Mouse (Mus musculus) limb, embryonic 12.5 days (tissue): ENCODE measurements at regions not wholly inside any gene's neighbourhood (a gene's known extent, or its start where the extent isn't known, plus 50 kb on each side); places are given as distances from the start of the nearest gene placed in this dataset.

Source experiments
- ATAC-seq: fragments of 200-750 bp; cut with Nextera tagmentation; 2 replicates; pipeline ENCODE4 v1.8.0; 2017; ENCODE audit warnings: low read depth, moderate TSS enrichment; ENCODE audit not compliant: insufficient number of reproducible peaks, insufficient read depth, low FRiP score, low TSS enrichment
- H3K27ac ChIP-seq: fragments of 300-500 bp; sonication (generic); 2 replicates; pipeline ENCODE4 v1.5.1; 2016; ENCODE audit warnings: mild to moderate bottlenecking, moderate library complexity
- H3K27me3 ChIP-seq: fragments of 300-500 bp; sonication (generic); 2 replicates; pipeline ENCODE4 v1.6.1; 2016; ENCODE audit warnings: mild to moderate bottlenecking, moderate library complexity
- H3K36me3 ChIP-seq: fragments of 300-500 bp; sonication (generic); 2 replicates; pipeline ENCODE4 v1.6.1; 2016; ENCODE audit warnings: mild to moderate bottlenecking, moderate library complexity
- H3K4me1 ChIP-seq: fragments of 300-500 bp; sonication (generic); replicated peaks from 2 replicates; pipeline ENCODE4 v1.6.1; 2016
- H3K4me2 ChIP-seq: fragments of 300-500 bp; sonication (generic); 2 replicates; pipeline ENCODE4 v1.6.1; 2016; ENCODE audit warnings: mild to moderate bottlenecking, moderate library complexity
- H3K4me3 ChIP-seq: fragments of 300-500 bp; sonication (generic); replicated peaks from 2 replicates; pipeline ENCODE4 v1.5.1; 2016; ENCODE audit warnings: mild to moderate bottlenecking
- H3K9ac ChIP-seq: fragments of 300-500 bp; sonication (generic); replicated peaks from 2 replicates; pipeline ENCODE4 v1.6.1; 2016; ENCODE audit warnings: mild to moderate bottlenecking, moderate library complexity
- H3K9me3 ChIP-seq: fragments of 300-500 bp; sonication (generic); 2 replicates; pipeline ENCODE4 v1.6.1; 2016; ENCODE audit warnings: mild to moderate bottlenecking, moderate library complexity
- WGBS: fragments of 180-500 bp; shearing (Covaris S2); methylation state at CpG from one replicate; pipeline ENCODE4 v1.1.7; 2016; 5-methylcytosine and 5-hydroxymethylcytosine counted together

DNA sequence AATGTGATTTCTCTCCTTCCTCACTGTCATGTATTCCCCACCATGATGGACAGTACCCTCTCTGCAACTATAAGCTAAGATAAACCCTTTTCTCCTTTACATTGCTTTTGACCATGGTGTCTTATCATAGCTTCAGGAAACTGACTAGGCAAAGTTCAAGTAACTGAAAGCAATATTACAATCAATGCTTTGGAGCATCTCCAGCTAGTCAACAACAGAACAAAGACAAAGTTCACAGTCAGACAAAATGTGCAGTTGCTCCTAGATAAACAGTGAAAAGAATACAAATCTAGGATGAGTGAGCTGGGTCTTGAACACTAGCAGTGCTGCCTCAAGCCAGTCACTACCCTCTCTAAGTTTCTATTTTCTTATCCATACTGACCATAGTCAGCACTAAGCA, 100.2 kb upstream of the Dynlrb2 start:
- no peaks in the 10 kb centered on the region for H3K9me3 ChIP-seq
- no peaks in the 10 kb centered on the region for H3K4me1 ChIP-seq
- no peaks in the 10 kb centered on the region for H3K27me3 ChIP-seq
- no peak overlapping the region for H3K4me2 ChIP-seq
- no peaks in the 10 kb centered on the region for H3K36me3 ChIP-seq
- ATAC-seq, result no peak
- H3K9ac ChIP-seq, result no peak overlapping the region
- H3K4me3 ChIP-seq, result no peak overlapping the region
- H3K27ac ChIP-seq, result no peak overlapping the region

DNA sequence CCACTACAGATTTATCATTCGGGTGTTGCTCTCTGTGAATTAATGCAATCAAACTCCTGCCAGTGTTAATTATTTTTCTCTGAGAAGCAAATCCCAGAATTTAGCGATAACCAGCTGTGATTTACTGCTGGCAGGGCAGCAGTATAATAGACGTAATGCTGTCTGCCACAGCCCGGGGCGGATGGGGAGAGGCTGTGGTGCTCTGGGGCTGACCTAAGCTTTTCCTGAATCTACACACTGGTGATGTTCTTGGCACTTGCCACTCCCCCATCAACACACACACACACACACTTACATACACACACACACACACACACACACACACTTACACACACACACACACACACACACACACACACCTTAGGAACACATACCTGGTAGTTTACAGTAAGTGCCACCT, 101.4 kb upstream of the Dynlrb2 start:
- Histone ChIP-seq H3K4me3 (no peak overlapping the region), H3K27me3 (no peaks in the 10 kb centered on the region), H3K36me3 (no peaks in the 10 kb centered on the region), H3K27ac (no peak overlapping the region), H3K4me2 (no peak overlapping the region), H3K9ac (no peak overlapping the region), H3K9me3 (no peaks in the 10 kb centered on the region), H3K4me1 (no peaks in the 10 kb centered on the region)
- WGBS, result 54% methylated on average over 5 of the region's 5 CpGs
- ATAC-seq, result no peak

DNA sequence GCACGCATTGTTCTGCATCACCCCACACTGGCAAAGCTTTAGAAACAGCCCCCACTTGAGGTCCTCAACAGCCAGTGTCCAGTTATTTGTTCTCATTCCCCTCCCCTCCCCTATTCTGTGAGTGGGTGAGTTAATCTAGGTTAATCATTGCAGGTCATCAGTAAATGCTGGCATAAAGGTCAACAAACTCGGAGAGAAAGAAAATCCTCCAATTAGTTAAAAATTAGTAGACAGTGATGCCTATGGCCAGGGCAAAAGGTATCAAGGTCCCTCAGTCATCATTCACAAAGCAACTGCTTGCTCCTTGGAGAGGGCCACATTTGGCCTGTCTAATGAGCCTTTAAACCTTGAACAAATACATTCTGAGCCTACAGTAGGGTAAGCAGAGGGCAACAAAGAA, 105.3 kb upstream of the Dynlrb2 start:
- Histone ChIP-seq H3K9me3 (0 out of 2 replicates have a peak, but pooled peaks cover 4% of the 10 kb centered on the region), H3K27me3 (no peaks in the 10 kb centered on the region)
- WGBS, result 71% methylated on average over 2 of the region's 2 CpGs

DNA sequence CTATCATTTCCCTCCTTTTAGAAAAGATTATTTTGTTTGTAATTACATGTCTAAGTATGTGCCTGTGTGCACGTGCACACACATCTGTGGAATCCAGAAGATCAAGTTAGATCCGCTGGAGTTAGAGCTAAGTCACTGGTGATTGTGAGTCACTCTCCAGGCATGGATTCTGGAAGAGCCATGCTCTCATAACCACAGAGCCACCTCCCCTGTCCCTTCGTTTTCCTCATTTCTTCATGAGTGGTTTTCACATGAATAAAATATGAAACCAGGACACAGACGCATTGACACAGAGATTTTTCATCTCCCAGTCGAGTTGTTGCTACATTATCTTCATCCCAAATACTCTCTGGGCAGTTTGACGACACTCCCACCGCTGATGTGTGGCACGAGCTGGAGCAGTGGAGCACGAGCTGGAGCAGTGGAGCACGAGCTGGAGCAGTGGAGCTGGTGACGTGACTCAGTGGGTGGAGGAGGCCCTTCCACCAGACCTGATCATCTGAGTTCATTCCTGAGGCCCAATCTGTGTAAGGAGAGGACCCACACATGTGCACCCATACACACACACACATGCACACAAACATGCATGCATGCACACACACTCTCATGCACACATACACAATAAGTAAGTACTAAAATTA, 106.1 kb upstream of the Dynlrb2 start:
- Histone ChIP-seq H3K27me3 (no peaks in the 10 kb centered on the region), H3K4me2 (no peak overlapping the region), H3K9me3 (0 out of 2 replicates have a peak, but pooled peaks cover 4% of the 10 kb centered on the region), H3K9ac (no peak overlapping the region), H3K4me1 (no peaks in the 10 kb centered on the region), H3K4me3 (no peak overlapping the region), H3K36me3 (no peaks in the 10 kb centered on the region), H3K27ac (no peak overlapping the region)
- WGBS, result 82% methylated on average over 11 of the region's 11 CpGs
- no peak for ATAC-seq

More for the DNA sequence above, 105.3 kb upstream of the Dynlrb2 start:
- Histone ChIP-seq H3K36me3 (no peaks in the 10 kb centered on the region), H3K4me1 (no peaks in the 10 kb centered on the region), H3K9ac (no peak overlapping the region), H3K4me3 (no peak overlapping the region), H3K27ac (no peak overlapping the region), H3K4me2 (no peak overlapping the region)
- no peak for ATAC-seq

DNA sequence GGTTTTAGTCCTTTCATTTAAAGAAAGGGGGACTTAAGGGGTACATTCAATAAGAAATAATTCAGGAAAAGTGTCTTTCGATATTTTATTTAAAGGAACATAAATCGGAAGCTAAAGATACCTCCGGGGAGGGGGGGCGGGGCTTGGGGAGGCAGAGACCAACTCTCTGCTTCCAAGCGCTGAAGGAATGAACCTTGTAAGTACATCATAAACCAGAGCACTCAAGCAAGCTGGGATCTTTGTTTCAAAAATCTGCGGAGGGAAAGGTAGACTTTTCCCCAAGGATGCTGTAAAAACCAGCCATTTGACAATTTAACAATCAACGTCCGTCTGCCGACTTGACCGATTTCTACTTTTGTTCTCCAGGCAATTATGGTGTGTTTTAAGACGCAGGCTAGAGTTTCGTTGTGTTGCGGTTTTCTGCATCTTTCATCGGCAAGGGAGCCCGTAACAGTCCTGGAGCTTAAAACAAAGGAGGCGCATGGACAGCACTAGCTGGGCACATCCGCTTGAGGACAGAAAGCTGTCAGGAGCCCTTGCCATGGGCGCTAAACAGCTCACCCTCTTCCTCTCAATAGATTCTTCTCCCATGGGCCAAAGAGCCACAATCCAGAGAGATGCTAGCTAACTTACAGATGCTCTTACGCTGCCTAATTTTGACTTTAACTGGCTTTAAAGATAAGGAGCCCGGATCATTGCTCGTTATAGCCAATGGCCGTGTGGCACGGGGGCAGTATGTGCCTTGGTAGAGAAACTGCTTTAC, 119.4 kb upstream of the Dynlrb2 start:
- peak overlapping the region; percentile 38 for H3K4me2 ChIP-seq
- H3K9me3 ChIP-seq, result 0 out of 2 replicates have a peak, but pooled peaks cover under 1% of the 10 kb centered on the region
- peaks cover 31% of the 10 kb centered on the region for H3K4me1 ChIP-seq
- no peak overlapping the region for H3K9ac ChIP-seq
- 0 out of 2 replicates have a peak, but pooled peaks cover 3% of the 10 kb centered on the region for H3K27me3 ChIP-seq
- no peaks in the 10 kb centered on the region for H3K36me3 ChIP-seq
- H3K4me3 ChIP-seq, result peak overlapping the region; percentile 6; the same call in 1 of the 2 replicates
- 61% methylated on average over 23 of the region's 23 CpGs for WGBS
- 0 out of 2 replicates have a peak overlapping the region, but pooled peaks have one; percentile 50 for H3K27ac ChIP-seq
- no peak for ATAC-seq

DNA sequence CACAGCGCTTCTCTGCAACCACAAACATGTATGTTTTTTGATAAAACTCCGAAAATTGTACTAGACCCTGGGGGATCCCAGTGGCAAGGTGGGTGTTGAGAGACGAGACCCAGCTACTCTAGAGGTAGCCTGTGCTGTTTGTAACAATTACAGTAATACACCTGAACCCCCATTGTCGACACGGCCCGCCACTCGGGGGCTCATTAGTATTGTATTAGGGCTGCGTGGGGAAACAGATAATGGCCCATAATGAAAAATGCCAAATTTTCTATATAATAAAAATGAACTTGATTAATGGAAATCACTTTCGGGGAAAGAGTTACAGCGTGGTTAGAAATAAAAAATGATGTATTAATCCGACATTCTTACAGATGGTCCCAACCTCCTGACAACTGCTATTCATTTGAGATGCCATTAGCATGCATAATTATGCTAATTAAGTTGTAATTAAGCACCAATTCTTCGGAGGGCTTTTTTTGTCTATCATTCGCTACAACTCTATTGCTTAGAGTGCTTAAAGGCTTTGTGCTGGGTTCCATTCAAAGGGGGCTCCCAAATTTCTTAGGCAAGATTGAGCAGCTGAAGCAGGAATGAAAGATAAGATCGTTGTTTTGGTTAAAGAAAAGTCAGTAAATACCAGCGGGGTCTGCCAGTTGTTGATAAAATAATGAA, 120.2 kb upstream of the Dynlrb2 start:
- Histone ChIP-seq H3K4me3 (no peak overlapping the region), H3K4me2 (peak overlapping the region; percentile 38), H3K9ac (no peak overlapping the region), H3K27ac (peak overlapping the region; percentile 37; the same call in 1 of the 2 replicates), H3K36me3 (no peaks in the 10 kb centered on the region), H3K27me3 (0 out of 2 replicates have a peak, but pooled peaks cover 3% of the 10 kb centered on the region), H3K9me3 (no peaks in the 10 kb centered on the region), H3K4me1 (peaks cover 37% of the 10 kb centered on the region)
- ATAC-seq, result peak; percentile 29; the same call in 1 of the 2 replicates
- WGBS, result 60% methylated on average over 15 of the region's 15 CpGs

DNA sequence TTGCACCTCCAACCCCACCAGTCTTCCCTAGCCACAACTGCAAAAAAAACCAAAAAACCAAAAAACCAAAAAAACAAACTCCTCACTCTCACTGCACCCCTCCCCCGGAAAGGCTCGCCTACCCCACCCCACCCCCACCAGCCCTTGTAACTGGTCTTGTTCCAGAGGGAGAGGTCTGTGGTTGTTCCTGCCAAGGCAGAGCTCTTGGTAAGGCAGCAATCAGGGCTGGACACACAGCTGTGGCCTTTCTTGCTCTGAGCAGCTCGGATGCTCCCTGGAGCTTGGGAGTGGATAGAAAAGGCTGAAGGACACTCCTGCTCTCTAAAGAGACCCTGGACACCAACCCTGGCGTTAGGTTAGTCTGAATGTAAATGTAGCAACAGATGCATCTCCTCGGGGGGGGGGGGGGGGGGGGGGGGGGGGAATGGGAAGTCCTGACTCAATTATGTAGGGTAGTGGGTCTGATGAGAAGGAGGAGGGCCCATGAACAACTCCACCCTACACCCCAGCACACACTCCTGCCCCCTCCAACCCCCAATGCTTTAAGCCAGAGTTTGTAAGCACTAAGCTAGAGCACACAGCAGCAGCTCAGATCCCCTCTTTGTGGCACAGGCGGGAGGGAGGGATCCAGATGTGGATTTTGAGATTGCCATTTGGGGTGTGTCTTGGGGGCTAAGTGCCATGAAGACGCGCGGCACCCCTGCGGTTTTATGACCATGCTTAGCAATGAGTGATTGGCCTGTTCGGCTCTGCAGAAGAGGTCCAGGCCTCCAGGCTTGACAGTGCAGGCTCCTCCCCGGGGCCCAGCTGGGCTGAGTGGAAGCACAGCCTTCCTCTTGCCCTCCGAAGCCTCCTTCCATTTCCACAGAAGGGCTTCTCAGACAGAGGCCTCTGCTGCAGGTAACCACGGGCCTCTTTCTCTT, 121.0 kb upstream of the Dynlrb2 start:
- 14% methylated on average over 13 of the region's 14 CpGs for WGBS

DNA sequence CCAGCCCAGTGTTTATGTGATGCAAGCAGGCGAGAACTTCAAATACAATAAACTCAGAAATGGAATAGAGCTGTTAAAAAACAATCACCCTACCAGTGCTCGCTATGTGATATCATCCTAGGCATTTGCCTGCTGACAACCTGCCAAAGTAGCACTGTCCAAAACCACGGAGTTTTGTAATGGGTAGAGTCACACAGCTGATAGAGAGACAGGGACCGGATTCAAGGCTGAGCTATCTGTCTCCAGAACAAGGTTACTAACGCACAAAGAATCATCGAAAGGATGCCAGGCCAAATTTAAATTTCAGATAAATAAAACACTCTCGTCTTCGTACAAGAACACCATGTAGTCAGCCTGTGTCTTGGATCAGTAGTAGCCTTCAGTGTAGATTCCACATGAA, 121.7 kb upstream of the Dynlrb2 start:
- Histone ChIP-seq H3K27me3 (0 out of 2 replicates have a peak, but pooled peaks cover 3% of the 10 kb centered on the region), H3K4me1 (peaks cover 40% of the 10 kb centered on the region), H3K9ac (no peak overlapping the region), H3K36me3 (no peaks in the 10 kb centered on the region), H3K27ac (no peak overlapping the region), H3K4me3 (no peak overlapping the region), H3K4me2 (no peak overlapping the region), H3K9me3 (no peaks in the 10 kb centered on the region)
- ATAC-seq, result no peak
- WGBS, result 86% methylated on average over 8 of the region's 8 CpGs

More for the DNA sequence above, 121.0 kb upstream of the Dynlrb2 start:
- Histone ChIP-seq H3K4me1 (peaks cover 40% of the 10 kb centered on the region), H3K9ac (no peak overlapping the region), H3K4me3 (no peak overlapping the region), H3K9me3 (no peaks in the 10 kb centered on the region), H3K27me3 (0 out of 2 replicates have a peak, but pooled peaks cover 3% of the 10 kb centered on the region), H3K36me3 (no peaks in the 10 kb centered on the region), H3K27ac (peak overlapping the region; percentile 37; the same call in 1 of the 2 replicates), H3K4me2 (peak overlapping the region; percentile 28; the same call in 1 of the 2 replicates)
- peak; percentile 82 for ATAC-seq

DNA sequence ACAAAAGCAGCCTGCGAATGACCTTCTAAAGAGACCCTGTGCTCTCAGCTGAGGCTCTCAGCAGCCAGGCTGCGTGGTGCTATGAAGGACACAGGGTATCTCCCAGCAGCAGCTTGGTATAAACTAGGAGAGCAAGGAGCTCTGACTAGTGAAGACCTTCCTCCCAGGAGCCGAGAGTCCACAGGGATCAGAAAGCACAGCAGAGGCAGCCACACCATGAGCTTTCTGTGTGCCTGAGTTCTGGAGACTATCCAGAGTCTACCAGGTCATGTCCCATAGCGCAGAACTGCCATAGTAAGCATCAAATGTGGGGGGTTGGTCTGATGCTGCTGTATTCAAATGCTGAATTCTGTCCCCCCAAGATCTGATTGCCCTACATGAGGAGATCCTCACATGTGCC, 124.2 kb upstream of the Dynlrb2 start:
- Histone ChIP-seq H3K27ac (no peak overlapping the region), H3K27me3 (no peaks in the 10 kb centered on the region), H3K36me3 (no peaks in the 10 kb centered on the region), H3K9me3 (no peaks in the 10 kb centered on the region), H3K4me2 (no peak overlapping the region), H3K4me3 (no peak overlapping the region), H3K4me1 (peaks cover 39% of the 10 kb centered on the region), H3K9ac (no peak overlapping the region)
- 86% methylated on average over 4 of the region's 4 CpGs for WGBS
- ATAC-seq, result no peak

DNA sequence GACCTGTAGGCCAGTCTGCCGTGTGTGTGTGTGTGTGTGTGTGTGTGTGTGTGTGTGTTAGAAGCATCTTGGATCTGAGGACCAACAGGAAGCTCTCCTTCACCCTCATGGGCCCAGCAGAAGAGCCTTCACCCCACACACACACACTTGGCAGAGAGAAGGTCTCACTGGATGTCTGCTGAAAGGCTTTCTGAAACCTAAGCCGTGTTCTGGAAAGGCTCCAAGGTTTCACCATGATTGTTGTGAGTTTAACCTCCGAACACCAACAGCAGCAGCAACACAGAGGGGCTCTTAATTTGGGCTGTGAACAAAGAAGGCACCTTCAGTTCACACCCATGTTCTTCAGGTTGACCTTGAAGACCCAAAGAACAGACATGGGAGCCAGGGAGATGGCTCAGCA, 124.9 kb upstream of the Dynlrb2 start:
- Histone ChIP-seq H3K4me2 (no peak overlapping the region), H3K36me3 (no peaks in the 10 kb centered on the region), H3K4me3 (no peak overlapping the region), H3K4me1 (peaks cover 33% of the 10 kb centered on the region), H3K27ac (no peak overlapping the region), H3K9ac (no peak overlapping the region), H3K27me3 (no peaks in the 10 kb centered on the region), H3K9me3 (no peaks in the 10 kb centered on the region)
- ATAC-seq, result no peak
- 64% methylated on average over 3 of the region's 3 CpGs for WGBS
